In genomic region chr13:43397700-43398296, GRCm38 (mm10) we compare ENCODE assay signal across 8 mouse cellular contexts. TPM values are rescaled to one million over a fixed set of nuclear protein-coding genes. Genes with fewer than 3 reads are reported as not detected.
DNase-seq lines count a peak whose midpoint lies in the region; ATAC-seq lines count a peak whose summit lies in the region.

No protein-coding gene starts in this region.

- no peak for DNase-seq in heart, adult 9 months (ENCODE audit: low spot score in 2 of 2)
- DNase-seq in cerebellum, adult 8-10 months: peak; percentile 20
- no peak for DNase-seq in hindbrain, embryonic 14.5 days (ENCODE audit: low spot score)
- DNase-seq in midbrain, embryonic 14.5 days: peak; percentile 18
- no peak for DNase-seq in gastrocnemius, adult 18-20 months (ENCODE audit: low spot score)
- no peak for DNase-seq in spleen, postnatal 36 days (ENCODE audit: low spot score in 2 of 2)

- peak overlapping the region; percentile 79 for H3K4me3 ChIP-seq in heart, embryonic 16.5 days (ENCODE audit: low read length)
- peak overlapping the region; percentile 49 for H3K4me3 ChIP-seq in hindbrain, embryonic 14.5 days (replicated peaks; ENCODE audit: low read length)
- peak overlapping the region; percentile 70 for H3K4me3 ChIP-seq in midbrain, embryonic 14.5 days (replicated peaks; ENCODE audit: low read depth, low read length)

- peak; percentile 3; the same call in 1 of the 2 replicates for ATAC-seq in heart, embryonic 16.5 days (replicated peaks; ENCODE audit: extremely low read depth, insufficient read depth, low FRiP score)
- no peak for ATAC-seq in hindbrain, embryonic 14.5 days (ENCODE audit: low FRiP score)
- ATAC-seq in midbrain, embryonic 14.5 days (ENCODE audit: low FRiP score, low TSS enrichment): no peak
- no peak for ATAC-seq in monocyte, adult 5-6 weeks (replicated peaks; ENCODE audit: insufficient number of reproducible peaks, low FRiP score, low TSS enrichment, poor library complexity, severe bottlenecking)

- no peak overlapping the region; the same call in 1 of the 2 replicates for H3K9ac ChIP-seq in heart, embryonic 16.5 days (ENCODE audit: low read length)
- H3K9ac ChIP-seq in hindbrain, embryonic 14.5 days: peak overlapping the region; percentile 66; the same call in 1 of the 2 replicates
- H3K9ac ChIP-seq in midbrain, embryonic 14.5 days (replicated peaks; ENCODE audit: low read length): no peak overlapping the region

- peaks cover 31% of the 10 kb centered on the region for H3K36me3 ChIP-seq in heart, embryonic 16.5 days (ENCODE audit: control insufficient read depth, insufficient read depth)
- H3K36me3 ChIP-seq in hindbrain, embryonic 14.5 days (replicated peaks; ENCODE audit: control insufficient read depth, insufficient read depth): peaks cover 31% of the 10 kb centered on the region
- peaks cover 28% of the 10 kb centered on the region for H3K36me3 ChIP-seq in midbrain, embryonic 14.5 days (ENCODE audit: control insufficient read depth, insufficient read depth, low read length)

- 57% methylated on average over 13 of the region's 17 CpGs for WGBS in heart, embryonic 16.5 days
- WGBS in hindbrain, embryonic 14.5 days: 54% methylated on average over 13 of the region's 17 CpGs
- 46% methylated on average over 16 of the region's 17 CpGs for WGBS in midbrain, embryonic 14.5 days

- peak overlapping the region; percentile 80 for H3K4me2 ChIP-seq in heart, embryonic 16.5 days (ENCODE audit: low read depth, low read length)
- H3K4me2 ChIP-seq in hindbrain, embryonic 14.5 days (replicated peaks): peak overlapping the region; percentile 59; the same call in 1 of the 2 replicates
- peak overlapping the region; percentile 81 for H3K4me2 ChIP-seq in midbrain, embryonic 14.5 days (ENCODE audit: low read length)

- no peaks in the 10 kb centered on the region for H3K9me3 ChIP-seq in heart, embryonic 16.5 days (replicated peaks; ENCODE audit: control insufficient read depth, low read length)
- H3K9me3 ChIP-seq in hindbrain, embryonic 14.5 days (ENCODE audit: control insufficient read depth, low read length): no peaks in the 10 kb centered on the region
- H3K9me3 ChIP-seq in midbrain, embryonic 14.5 days (ENCODE audit: control insufficient read depth, low read length): no peaks in the 10 kb centered on the region

- no peak overlapping the region for H3K27ac ChIP-seq in heart, embryonic 16.5 days (ENCODE audit: low read length)
- H3K27ac ChIP-seq in hindbrain, embryonic 14.5 days: no peak overlapping the region
- no peak overlapping the region for H3K27ac ChIP-seq in midbrain, embryonic 14.5 days (replicated peaks; ENCODE audit: low read depth, low read length)

- H3K4me1 ChIP-seq in heart, embryonic 16.5 days (ENCODE audit: control insufficient read depth, insufficient read depth, low read length): peaks cover 8% of the 10 kb centered on the region
- H3K4me1 ChIP-seq in hindbrain, embryonic 14.5 days (replicated peaks; ENCODE audit: control insufficient read depth, insufficient read depth, low read length): no peaks in the 10 kb centered on the region; the same call in 1 of the 2 replicates
- peaks cover 8% of the 10 kb centered on the region; the same call in 1 of the 2 replicates for H3K4me1 ChIP-seq in midbrain, embryonic 14.5 days (ENCODE audit: control insufficient read depth, insufficient read depth, low read length)

- H3K27me3 ChIP-seq in heart, embryonic 16.5 days (ENCODE audit: control insufficient read depth, insufficient read depth, low read length): no peaks in the 10 kb centered on the region
- H3K27me3 ChIP-seq in hindbrain, embryonic 14.5 days (ENCODE audit: control insufficient read depth, insufficient read depth, low read length): no peaks in the 10 kb centered on the region
- H3K27me3 ChIP-seq in midbrain, embryonic 14.5 days (ENCODE audit: control insufficient read depth, insufficient read depth, low read length): no peaks in the 10 kb centered on the region

RNA-seq across cellular contexts. Expression of gene Nol7, which starts 0.4 kb away (rescaled TPM):
- 104 and 123 TPM in 2 replicates for polyA plus RNA-seq in heart, embryonic 16.5 days (2015; fragmentation: Nextera tagmentation; extraction: Ambion mirVana)
- 161 and 195 TPM in 2 replicates for polyA plus RNA-seq in hindbrain, embryonic 14.5 days (2014; fragmentation: Nextera tagmentation; extraction: Ambion mirVana)
- 170 and 181 TPM in 2 replicates for polyA plus RNA-seq in midbrain, embryonic 14.5 days (2014; fragmentation: Nextera tagmentation; extraction: Ambion mirVana)
- 100 to 1,000 TPM; 121 to 134 TPM for total RNA-seq in gastrocnemius, adult 18-20 months (2021)
- 180 to 335 TPM (median 181 TPM) in 3 replicates for total RNA-seq in monocyte, adult 5-6 weeks (2017)

RNA-seq across cellular contexts. Expression of gene Sirt5, which starts 32.5 kb away (rescaled TPM):
- polyA plus RNA-seq in heart, embryonic 16.5 days (2015; fragmentation: Nextera tagmentation; extraction: Ambion mirVana): 32.2 and 34.4 TPM in 2 replicates
- polyA plus RNA-seq in hindbrain, embryonic 14.5 days (2014; fragmentation: Nextera tagmentation; extraction: Ambion mirVana): 30.3 and 30.5 TPM in 2 replicates
- polyA plus RNA-seq in midbrain, embryonic 14.5 days (2014; fragmentation: Nextera tagmentation; extraction: Ambion mirVana): 31.8 TPM in 2 replicates
- total RNA-seq in gastrocnemius, adult 18-20 months (2021): 10 to 100 TPM; 17.1 to 22.1 TPM
- total RNA-seq in monocyte, adult 5-6 weeks (2017): 5.7 to 7.8 TPM (median 6.5 TPM) in 3 replicates

Comparison
In these comparisons a context has a peak if more than half of its experiments do, and no peak if none do; other contexts are left out.
1. DNase-seq: peak in cerebellum, adult 8-10 months (single experiment) and midbrain, embryonic 14.5 days (single experiment); none in heart, adult 9 months (0 of 2), hindbrain, embryonic 14.5 days (single experiment), gastrocnemius, adult 18-20 months (single experiment) and spleen, postnatal 36 days (0 of 2).
2. Peak in every context shown above with its lines, with median percentiles within 50 percentile points of each other: H3K4me2 ChIP-seq and H3K4me3 ChIP-seq.